Mouse (Mus musculus): ENCODE measurements at regions not wholly inside any gene's neighbourhood (a gene's known extent, or its start where the extent isn't known, plus 50 kb on each side); places are given as distances from the start of the nearest gene placed in this dataset.

GRCm38 (mm10) chr1:143918146-143918774 lies 85.7 kb downstream of the Rgs2 start:
- WGBS: 93% methylated on average over 9 of the region's 9 CpGs
- Histone ChIP-seq H3K4me2 (ENCODE audit: low read length) (no peak overlapping the region), H3K4me1 (replicated peaks; ENCODE audit: control insufficient read depth, insufficient read depth, low read length) (peaks cover 4% of the 10 kb centered on the region; the same call in 1 of the 2 replicates)

GRCm38 (mm10) chr1:143917623-143918022 lies 86.3 kb downstream of the Rgs2 start:
- H3K9ac ChIP-seq (replicated peaks; ENCODE audit: low read depth, low read length): no peak overlapping the region
- H3K27me3 ChIP-seq (replicated peaks; ENCODE audit: control insufficient read depth, insufficient read depth, low read length): no peaks in the 10 kb centered on the region
- peak; percentile 80 for ATAC-seq
- no peaks in the 10 kb centered on the region for H3K36me3 ChIP-seq (ENCODE audit: control insufficient read depth, insufficient read depth)
- 49% methylated on average over 5 of the region's 5 CpGs for WGBS
- H3K27ac ChIP-seq (ENCODE audit: low read length): no peak overlapping the region
- no peak overlapping the region for H3K4me2 ChIP-seq (ENCODE audit: low read length)
- H3K4me3 ChIP-seq (replicated peaks; ENCODE audit: low read length): no peak overlapping the region
- H3K9me3 ChIP-seq (ENCODE audit: control insufficient read depth, low read length): no peaks in the 10 kb centered on the region
- H3K4me1 ChIP-seq (replicated peaks; ENCODE audit: control insufficient read depth, insufficient read depth, low read length): peaks cover 4% of the 10 kb centered on the region; the same call in 1 of the 2 replicates

More at GRCm38 (mm10) chr1:143918146-143918774, 85.7 kb downstream of the Rgs2 start:
- no peaks in the 10 kb centered on the region for H3K27me3 ChIP-seq (replicated peaks; ENCODE audit: control insufficient read depth, insufficient read depth, low read length)
- no peak overlapping the region for H3K4me3 ChIP-seq (replicated peaks; ENCODE audit: low read length)
- no peak for ATAC-seq
- H3K36me3 ChIP-seq (ENCODE audit: control insufficient read depth, insufficient read depth): no peaks in the 10 kb centered on the region
- no peak overlapping the region for H3K27ac ChIP-seq (ENCODE audit: low read length)
- no peaks in the 10 kb centered on the region for H3K9me3 ChIP-seq (ENCODE audit: control insufficient read depth, low read length)
- no peak overlapping the region for H3K9ac ChIP-seq (replicated peaks; ENCODE audit: low read depth, low read length)

- Histone ChIP-seq H3K4me3 (replicated peaks; ENCODE audit: low read length) (no peak overlapping the region), H3K4me1 (replicated peaks; ENCODE audit: control insufficient read depth, insufficient read depth, low read length) (peaks cover 4% of the 10 kb centered on the region; the same call in 1 of the 2 replicates), H3K27ac (ENCODE audit: low read length) (no peak overlapping the region), H3K36me3 (ENCODE audit: control insufficient read depth, insufficient read depth) (no peaks in the 10 kb centered on the region), H3K9ac (replicated peaks; ENCODE audit: low read depth, low read length) (no peak overlapping the region), H3K4me2 (ENCODE audit: low read length) (no peak overlapping the region), H3K27me3 (replicated peaks; ENCODE audit: control insufficient read depth, insufficient read depth, low read length) (no peaks in the 10 kb centered on the region), H3K9me3 (ENCODE audit: control insufficient read depth, low read length) (no peaks in the 10 kb centered on the region)
- WGBS: 94% methylated on average over 9 of the region's 9 CpGs
- no peak for ATAC-seq
Observed at GRCm38 (mm10) chr1:143916587-143916986, 87.4 kb downstream of the Rgs2 start.

- WGBS: 65% methylated on average over 3 of the region's 3 CpGs
- H3K4me3 ChIP-seq (replicated peaks; ENCODE audit: low read length): no peak overlapping the region
Observed at GRCm38 (mm10) chr1:143912586-143912985, 91.4 kb downstream of the Rgs2 start.

GRCm38 (mm10) chr1:143911230-143911629 lies 92.7 kb downstream of the Rgs2 start:
- ATAC-seq: no peak
- Histone ChIP-seq H3K4me3 (replicated peaks; ENCODE audit: low read length) (no peak overlapping the region), H3K36me3 (ENCODE audit: control insufficient read depth, insufficient read depth) (no peaks in the 10 kb centered on the region), H3K9ac (replicated peaks; ENCODE audit: low read depth, low read length) (no peak overlapping the region), H3K4me1 (replicated peaks; ENCODE audit: control insufficient read depth, insufficient read depth, low read length) (no peaks in the 10 kb centered on the region), H3K4me2 (ENCODE audit: low read length) (no peak overlapping the region), H3K27me3 (replicated peaks; ENCODE audit: control insufficient read depth, insufficient read depth, low read length) (0 out of 2 replicates have a peak, but pooled peaks cover 2% of the 10 kb centered on the region), H3K9me3 (ENCODE audit: control insufficient read depth, low read length) (no peaks in the 10 kb centered on the region), H3K27ac (ENCODE audit: low read length) (no peak overlapping the region)
- WGBS: 79% methylated on average over 3 of the region's 3 CpGs

More at GRCm38 (mm10) chr1:143912586-143912985, 91.4 kb downstream of the Rgs2 start:
- H3K27ac ChIP-seq (ENCODE audit: low read length): no peak overlapping the region
- no peaks in the 10 kb centered on the region for H3K36me3 ChIP-seq (ENCODE audit: control insufficient read depth, insufficient read depth)
- no peaks in the 10 kb centered on the region for H3K4me1 ChIP-seq (replicated peaks; ENCODE audit: control insufficient read depth, insufficient read depth, low read length)
- no peak overlapping the region for H3K9ac ChIP-seq (replicated peaks; ENCODE audit: low read depth, low read length)
- ATAC-seq: peak; percentile 61
- 0 out of 2 replicates have a peak, but pooled peaks cover 2% of the 10 kb centered on the region for H3K27me3 ChIP-seq (replicated peaks; ENCODE audit: control insufficient read depth, insufficient read depth, low read length)
- no peaks in the 10 kb centered on the region for H3K9me3 ChIP-seq (ENCODE audit: control insufficient read depth, low read length)
- no peak overlapping the region for H3K4me2 ChIP-seq (ENCODE audit: low read length)

GRCm38 (mm10) chr1:143910530-143910929 lies 93.4 kb downstream of the Rgs2 start:
- Histone ChIP-seq H3K27ac (ENCODE audit: low read length) (no peak overlapping the region), H3K36me3 (ENCODE audit: control insufficient read depth, insufficient read depth) (no peaks in the 10 kb centered on the region), H3K4me2 (ENCODE audit: low read length) (no peak overlapping the region), H3K9me3 (ENCODE audit: control insufficient read depth, low read length) (no peaks in the 10 kb centered on the region), H3K9ac (replicated peaks; ENCODE audit: low read depth, low read length) (no peak overlapping the region), H3K4me1 (replicated peaks; ENCODE audit: control insufficient read depth, insufficient read depth, low read length) (no peaks in the 10 kb centered on the region), H3K27me3 (replicated peaks; ENCODE audit: control insufficient read depth, insufficient read depth, low read length) (0 out of 2 replicates have a peak, but pooled peaks cover 2% of the 10 kb centered on the region), H3K4me3 (replicated peaks; ENCODE audit: low read length) (no peak overlapping the region)
- ATAC-seq: no peak

- Histone ChIP-seq H3K36me3 (ENCODE audit: control insufficient read depth, insufficient read depth) (no peaks in the 10 kb centered on the region), H3K9ac (replicated peaks; ENCODE audit: low read depth, low read length) (no peak overlapping the region), H3K4me3 (replicated peaks; ENCODE audit: low read length) (no peak overlapping the region), H3K27ac (ENCODE audit: low read length) (no peak overlapping the region), H3K27me3 (replicated peaks; ENCODE audit: control insufficient read depth, insufficient read depth, low read length) (0 out of 2 replicates have a peak, but pooled peaks cover 2% of the 10 kb centered on the region), H3K9me3 (ENCODE audit: control insufficient read depth, low read length) (no peaks in the 10 kb centered on the region), H3K4me1 (replicated peaks; ENCODE audit: control insufficient read depth, insufficient read depth, low read length) (no peaks in the 10 kb centered on the region), H3K4me2 (ENCODE audit: low read length) (no peak overlapping the region)
- ATAC-seq: no peak
- 83% methylated on average over 6 of the region's 6 CpGs for WGBS
Observed at GRCm38 (mm10) chr1:143907312-143907711, 96.6 kb downstream of the Rgs2 start.

GRCm38 (mm10) chr1:143906881-143907280 lies 97.1 kb downstream of the Rgs2 start:
- no peak overlapping the region for H3K27ac ChIP-seq (ENCODE audit: low read length)
- H3K9me3 ChIP-seq (ENCODE audit: control insufficient read depth, low read length): no peaks in the 10 kb centered on the region
- no peak overlapping the region for H3K9ac ChIP-seq (replicated peaks; ENCODE audit: low read depth, low read length)
- no peak for ATAC-seq
- no peak overlapping the region for H3K4me3 ChIP-seq (replicated peaks; ENCODE audit: low read length)
- H3K4me1 ChIP-seq (replicated peaks; ENCODE audit: control insufficient read depth, insufficient read depth, low read length): no peaks in the 10 kb centered on the region
- H3K4me2 ChIP-seq (ENCODE audit: low read length): no peak overlapping the region
- no peaks in the 10 kb centered on the region for H3K36me3 ChIP-seq (ENCODE audit: control insufficient read depth, insufficient read depth)
- 0 out of 2 replicates have a peak, but pooled peaks cover 2% of the 10 kb centered on the region for H3K27me3 ChIP-seq (replicated peaks; ENCODE audit: control insufficient read depth, insufficient read depth, low read length)

GRCm38 (mm10) chr1:143903985-143904384 lies 100.0 kb downstream of the Rgs2 start:
- no peak overlapping the region for H3K9ac ChIP-seq (replicated peaks; ENCODE audit: low read depth, low read length)
- peak; percentile 98 for ATAC-seq
- no peaks in the 10 kb centered on the region for H3K36me3 ChIP-seq (ENCODE audit: control insufficient read depth, insufficient read depth)
- H3K27ac ChIP-seq (ENCODE audit: low read length): no peak overlapping the region
- H3K4me1 ChIP-seq (replicated peaks; ENCODE audit: control insufficient read depth, insufficient read depth, low read length): no peaks in the 10 kb centered on the region
- H3K4me2 ChIP-seq (ENCODE audit: low read length): no peak overlapping the region
- no peak overlapping the region for H3K4me3 ChIP-seq (replicated peaks; ENCODE audit: low read length)
- H3K9me3 ChIP-seq (ENCODE audit: control insufficient read depth, low read length): no peaks in the 10 kb centered on the region
- no peaks in the 10 kb centered on the region for H3K27me3 ChIP-seq (replicated peaks; ENCODE audit: control insufficient read depth, insufficient read depth, low read length)
- 57% methylated on average over 3 of the region's 3 CpGs for WGBS

All from forebrain, embryonic 16.5 days (tissue).